Mouse (Mus musculus) stomach, embryonic 14.5 days (tissue): ENCODE data around the gene Creb1. TPM values are rescaled to one million over a fixed set of nuclear protein-coding genes. Genes with fewer than 3 reads are reported as not detected.

Experiments used
- ATAC-seq: fragments of 200-750 bp; cut with Nextera tagmentation; 2 replicates; pipeline ENCODE4 v1.8.0; 2017; ENCODE audit warnings: low read depth, moderate TSS enrichment; ENCODE audit not compliant: insufficient number of reproducible peaks, insufficient read depth, low FRiP score
- H3K27ac ChIP-seq: fragments of 300-500 bp; sonication (generic); 2 replicates; pipeline ENCODE4 v1.5.1; 2014; ENCODE audit warnings: mild to moderate bottlenecking, low read length, moderate library complexity, mixed read lengths
- H3K27me3 ChIP-seq: fragments of 300-500 bp; sonication (generic); 2 replicates; pipeline ENCODE4 v1.6.1; 2014; ENCODE audit warnings: low read length, control low read depth, mixed read lengths; ENCODE audit not compliant: control insufficient read depth, insufficient read depth
- H3K36me3 ChIP-seq: fragments of 300-500 bp; sonication (generic); 2 replicates; pipeline ENCODE4 v1.6.1; 2014; ENCODE audit warnings: mild to moderate bottlenecking, control low read depth, low read length, moderate library complexity, mixed read lengths; ENCODE audit not compliant: control insufficient read depth, insufficient read depth
- H3K4me1 ChIP-seq: fragments of 300-500 bp; sonication (generic); 2 replicates; pipeline ENCODE4 v1.6.1; 2014; ENCODE audit warnings: low read length, control low read depth, mixed read lengths; ENCODE audit not compliant: control insufficient read depth, insufficient read depth
- H3K4me2 ChIP-seq: fragments of 300-500 bp; sonication (generic); replicated peaks from 2 replicates; pipeline ENCODE4 v1.6.1; 2014; ENCODE audit warnings: low read depth, low read length, control low read depth
- H3K4me3 ChIP-seq: fragments of 300-500 bp; sonication (generic); 2 replicates; pipeline ENCODE4 v1.5.1; 2014; ENCODE audit warnings: low read depth, low read length, control low read depth
- H3K9ac ChIP-seq: fragments of 300-500 bp; sonication (generic); replicated peaks from 2 replicates; pipeline ENCODE4 v1.6.1; 2014; ENCODE audit warnings: low read depth, mild to moderate bottlenecking, control low read depth, low read length, moderate library complexity, mixed read lengths
- H3K9me3 ChIP-seq: fragments of 300-500 bp; sonication (generic); 2 replicates; pipeline ENCODE4 v1.6.1; 2016; ENCODE audit warnings: low read depth, low read length, control low read depth; ENCODE audit not compliant: control insufficient read depth
- WGBS: fragments of 180-500 bp; shearing (Covaris S2); extraction: QIAGEN DNeasy Blood & Tissue Kit; methylation state at CpG from one replicate; pipeline ENCODE4 v1.1.7; 2014; 5-methylcytosine and 5-hydroxymethylcytosine counted together
- polyA plus RNA-seq: library from polyadenylated mRNA; unstranded; fragments of >200 nt; fragmentation: Nextera tagmentation; extraction: Ambion mirVana; gene quantifications from 2 replicates; pipeline ENCODE4 v1.2.1, GENCODE M21; 2014

Gene Creb1
- polyA plus RNA-seq, 1 experiment from 2014 or later: 49.2 TPM

GRCm38 (mm10) chr1:64616531-64616880 lies 84.1 kb downstream of the Creb1 start:
- no peaks in the 10 kb centered on the region; the same call in 1 of the 2 replicates for H3K36me3 ChIP-seq
- H3K27me3 ChIP-seq: no peaks in the 10 kb centered on the region
- peak overlapping the region; percentile 67 for H3K4me2 ChIP-seq
- H3K4me3 ChIP-seq: peak overlapping the region; percentile 75
- peaks cover 4% of the 10 kb centered on the region; the same call in 1 of the 2 replicates for H3K4me1 ChIP-seq
- H3K9ac ChIP-seq: peak overlapping the region; percentile 85
- ATAC-seq: no peak
- peak overlapping the region; percentile 96 for H3K27ac ChIP-seq
- WGBS: 4% methylated on average over 8 of the region's 8 CpGs
- no peaks in the 10 kb centered on the region for H3K9me3 ChIP-seq

GRCm38 (mm10) chr1:64616881-64617714 lies 84.7 kb downstream of the Creb1 start, which contains the start of gene Mettl21a:
TSS of gene Mettl21a (minus strand) at chr1:64617242.
- no peaks in the 10 kb centered on the region; the same call in 1 of the 2 replicates for H3K36me3 ChIP-seq
- H3K4me3 ChIP-seq: peak within 1 kb of the TSS; percentile 75
- H3K4me1 ChIP-seq: peaks cover 4% of the 10 kb centered on the region; the same call in 1 of the 2 replicates
- H3K27me3 ChIP-seq: no peaks in the 10 kb centered on the region
- no peaks in the 10 kb centered on the region for H3K9me3 ChIP-seq
- WGBS: under 1% methylated on average over 72 of the region's 72 CpGs
- peak within 1 kb of the TSS; percentile 85 for H3K9ac ChIP-seq
- H3K27ac ChIP-seq: peak within 1 kb of the TSS; percentile 96
- peak; percentile 92 for ATAC-seq
- H3K4me2 ChIP-seq: peak within 1 kb of the TSS; percentile 67

GRCm38 (mm10) chr1:64617715-64617984 lies 85.2 kb downstream of the Creb1 start:
- H3K27me3 ChIP-seq: no peaks in the 10 kb centered on the region
- peak overlapping the region; percentile 67 for H3K4me2 ChIP-seq
- peak overlapping the region; percentile 85 for H3K9ac ChIP-seq
- H3K27ac ChIP-seq: peak overlapping the region; percentile 96
- WGBS: 0% methylated on average over 15 of the region's 15 CpGs
- H3K36me3 ChIP-seq: no peaks in the 10 kb centered on the region; the same call in 1 of the 2 replicates
- H3K4me3 ChIP-seq: peak overlapping the region; percentile 75
- peaks cover 4% of the 10 kb centered on the region; the same call in 1 of the 2 replicates for H3K4me1 ChIP-seq
- H3K9me3 ChIP-seq: no peaks in the 10 kb centered on the region
- peak; percentile 84 for ATAC-seq

GRCm38 (mm10) chr1:64618226-64618625 lies 85.8 kb downstream of the Creb1 start:
- H3K27ac ChIP-seq: no peak overlapping the region; the same call in 1 of the 2 replicates

GRCm38 (mm10) chr1:64621116-64621515 lies 88.7 kb downstream of the Creb1 start:
- ATAC-seq: no peak
- WGBS: 86% methylated on average over 5 of the region's 5 CpGs
- Histone ChIP-seq H3K4me1 (peaks cover 4% of the 10 kb centered on the region; the same call in 1 of the 2 replicates), H3K36me3 (no peaks in the 10 kb centered on the region), H3K4me3 (no peak overlapping the region), H3K27me3 (no peaks in the 10 kb centered on the region), H3K9ac (no peak overlapping the region), H3K4me2 (no peak overlapping the region), H3K9me3 (no peaks in the 10 kb centered on the region), H3K27ac (no peak overlapping the region)

More at GRCm38 (mm10) chr1:64618226-64618625, 85.8 kb downstream of the Creb1 start:
- H3K4me3 ChIP-seq: peak overlapping the region; percentile 75
- no peaks in the 10 kb centered on the region; the same call in 1 of the 2 replicates for H3K36me3 ChIP-seq
- no peaks in the 10 kb centered on the region for H3K9me3 ChIP-seq
- H3K27me3 ChIP-seq: no peaks in the 10 kb centered on the region
- WGBS: 45% methylated on average over 3 of the region's 3 CpGs
- peaks cover 4% of the 10 kb centered on the region; the same call in 1 of the 2 replicates for H3K4me1 ChIP-seq
- H3K9ac ChIP-seq: peak overlapping the region; percentile 85; the same call in 1 of the 2 replicates
- peak overlapping the region; percentile 67 for H3K4me2 ChIP-seq
- ATAC-seq: no peak

GRCm38 (mm10) chr1:64623558-64624435 lies 91.4 kb downstream of the Creb1 start:
- Histone ChIP-seq H3K4me1 (no peaks in the 10 kb centered on the region), H3K27ac (no peak overlapping the region), H3K4me3 (no peak overlapping the region), H3K4me2 (no peak overlapping the region), H3K36me3 (no peaks in the 10 kb centered on the region), H3K9me3 (no peaks in the 10 kb centered on the region), H3K27me3 (no peaks in the 10 kb centered on the region), H3K9ac (no peak overlapping the region)
- ATAC-seq: no peak
- WGBS: 61% methylated on average over 12 of the region's 12 CpGs

- no peaks in the 10 kb centered on the region for H3K36me3 ChIP-seq
- no peak overlapping the region for H3K4me2 ChIP-seq
- no peaks in the 10 kb centered on the region for H3K9me3 ChIP-seq
- no peak overlapping the region for H3K9ac ChIP-seq
- no peak overlapping the region for H3K4me3 ChIP-seq
- ATAC-seq: no peak
- no peaks in the 10 kb centered on the region for H3K4me1 ChIP-seq
- H3K27me3 ChIP-seq: no peaks in the 10 kb centered on the region
- no peak overlapping the region for H3K27ac ChIP-seq
These were observed 92.8 kb downstream of the Creb1 start for GRCm38 (mm10) chr1:64625214-64625613.

- no peak overlapping the region for H3K4me2 ChIP-seq
- no peak overlapping the region for H3K4me3 ChIP-seq
- H3K36me3 ChIP-seq: no peaks in the 10 kb centered on the region
- ATAC-seq: no peak
- H3K9ac ChIP-seq: no peak overlapping the region
- no peaks in the 10 kb centered on the region for H3K4me1 ChIP-seq
- no peak overlapping the region for H3K27ac ChIP-seq
- no peaks in the 10 kb centered on the region for H3K27me3 ChIP-seq
- 78% methylated on average over 5 of the region's 5 CpGs for WGBS
- H3K9me3 ChIP-seq: no peaks in the 10 kb centered on the region
These were observed 99.1 kb downstream of the Creb1 start for GRCm38 (mm10) chr1:64631526-64631925.
